Mouse (Mus musculus): Measurements from ENCODE around the gene Ap2m1. TPM values are rescaled to one million over a fixed set of nuclear protein-coding genes. Genes with fewer than 3 reads are reported as not detected.
"Not testable (repeated sequence)": the region's sequence is repeated elsewhere in the genome, so short reads cannot be mapped to it uniquely, and the experiment has no call there.

Gene Ap2m1
- 158 and 165 TPM in 2 replicates for total RNA-seq (2017)

GRCm38 (mm10) chr16:20535296-20536080 is at the start of gene Ap2m1:
Gene Ap2m1 (plus strand): TSS chr16:20535478.
- ATAC-seq (replicated peaks; ENCODE audit: low read depth, poor library complexity, severe bottlenecking), result peak; percentile 95

GRCm38 (mm10) chr16:20486048-20486447 is 49.2 kb upstream of the Ap2m1 start:
- ATAC-seq (replicated peaks; ENCODE audit: low read depth, poor library complexity, severe bottlenecking), result no peak

- ATAC-seq (replicated peaks; ENCODE audit: low read depth, poor library complexity, severe bottlenecking), result no peak
Measured at GRCm38 (mm10) chr16:20488151-20488550, 47.1 kb upstream of the Ap2m1 start.

- not testable (repeated sequence) for ATAC-seq (replicated peaks; ENCODE audit: low read depth, poor library complexity, severe bottlenecking)
Measured at GRCm38 (mm10) chr16:20488751-20489150, 46.5 kb upstream of the Ap2m1 start.

GRCm38 (mm10) chr16:20489233-20489632 is 46.0 kb upstream of the Ap2m1 start:
- ATAC-seq (replicated peaks; ENCODE audit: low read depth, poor library complexity, severe bottlenecking), result no peak

GRCm38 (mm10) chr16:20490581-20490980 is 44.7 kb upstream of the Ap2m1 start:
- peak; percentile 68; the same call in 1 of the 2 replicates for ATAC-seq (replicated peaks; ENCODE audit: low read depth, poor library complexity, severe bottlenecking)

GRCm38 (mm10) chr16:20491301-20491700 is 44.0 kb upstream of the Ap2m1 start:
- ATAC-seq (replicated peaks; ENCODE audit: low read depth, poor library complexity, severe bottlenecking), result no peak

GRCm38 (mm10) chr16:20493452-20493851 is 41.8 kb upstream of the Ap2m1 start:
- ATAC-seq (replicated peaks; ENCODE audit: low read depth, poor library complexity, severe bottlenecking), result peak; percentile 30; the same call in 1 of the 2 replicates

GRCm38 (mm10) chr16:20496671-20497600 is 38.3 kb upstream of the Ap2m1 start:
- ATAC-seq (replicated peaks; ENCODE audit: low read depth, poor library complexity, severe bottlenecking), result peak; percentile 79

GRCm38 (mm10) chr16:20497980-20498676 is 37.1 kb upstream of the Ap2m1 start:
- no peak for ATAC-seq (replicated peaks; ENCODE audit: low read depth, poor library complexity, severe bottlenecking)

GRCm38 (mm10) chr16:20498677-20499475 is 36.4 kb upstream of the Ap2m1 start, which contains the start of gene Eif2b5:
Gene Eif2b5 (plus strand): TSS chr16:20498817.
- peak; percentile 92 for ATAC-seq (replicated peaks; ENCODE audit: low read depth, poor library complexity, severe bottlenecking)

GRCm38 (mm10) chr16:20506000-20506399 is 29.3 kb upstream of the Ap2m1 start:
- no peak for ATAC-seq (replicated peaks; ENCODE audit: low read depth, poor library complexity, severe bottlenecking)

- ATAC-seq (replicated peaks; ENCODE audit: low read depth, poor library complexity, severe bottlenecking), result peak; percentile 54; the same call in 1 of the 2 replicates
Measured at GRCm38 (mm10) chr16:20509349-20509748, 25.9 kb upstream of the Ap2m1 start.

GRCm38 (mm10) chr16:20511277-20511847 is 23.9 kb upstream of the Ap2m1 start:
- ATAC-seq (replicated peaks; ENCODE audit: low read depth, poor library complexity, severe bottlenecking), result no peak

- ATAC-seq (replicated peaks; ENCODE audit: low read depth, poor library complexity, severe bottlenecking), result no peak
Measured at GRCm38 (mm10) chr16:20516032-20516431, 19.2 kb upstream of the Ap2m1 start.

- ATAC-seq (replicated peaks; ENCODE audit: low read depth, poor library complexity, severe bottlenecking), result peak; percentile 94
Measured at GRCm38 (mm10) chr16:20516726-20517201, 18.5 kb upstream of the Ap2m1 start, which contains the start of gene Dvl3. Gene Dvl3 (plus strand): TSS chr16:20516982.

GRCm38 (mm10) chr16:20517216-20517615 is 18.1 kb upstream of the Ap2m1 start:
- ATAC-seq (replicated peaks; ENCODE audit: low read depth, poor library complexity, severe bottlenecking), result peak; percentile 50

GRCm38 (mm10) chr16:20517701-20518374 is 17.4 kb upstream of the Ap2m1 start:
- ATAC-seq (replicated peaks; ENCODE audit: low read depth, poor library complexity, severe bottlenecking), result 0 out of 2 replicates have a peak, but pooled peaks have one; percentile 6
